ENCODE assay signal across 20 mouse cellular contexts in genomic region chrX:59485426-59485825, GRCm38 (mm10).
DNase-seq lines count a peak whose midpoint lies in the region; ATAC-seq and TF ChIP-seq lines count a peak whose summit lies in the region.
"Had no signal": no experiment of that assay in that cellular context is flagged by ENCODE, and none has a peak within 500 bp of the region (broad histone marks: within the 10 kb centered on the region; RNA-seq: fewer than 3 reads in every experiment).

No protein-coding gene starts in this region.

- WGBS in hindbrain, postnatal 0 days, result 56% methylated on average over 2 of the region's 2 CpGs
- WGBS in hindbrain, embryonic 11.5 days, result 62% methylated on average over 2 of the region's 2 CpGs

- H3K36me3 ChIP-seq in hindbrain, postnatal 0 days (ENCODE audit: insufficient read depth, low read length), result no peaks in the 10 kb centered on the region
- no peaks in the 10 kb centered on the region for H3K36me3 ChIP-seq in hindbrain, embryonic 11.5 days (ENCODE audit: control insufficient read depth, insufficient read depth, low read length)
- H3K36me3 ChIP-seq: G1E had no signal

- H3K27me3 ChIP-seq in hindbrain, postnatal 0 days (ENCODE audit: insufficient read depth, low read length), result no peaks in the 10 kb centered on the region
- no peaks in the 10 kb centered on the region for H3K27me3 ChIP-seq in hindbrain, embryonic 11.5 days (ENCODE audit: control insufficient read depth, insufficient read depth, low read length)
- H3K27me3 ChIP-seq: CH12.LX had no signal

- no peaks in the 10 kb centered on the region for H3K9me3 ChIP-seq in hindbrain, postnatal 0 days (ENCODE audit: low read length)
- H3K9me3 ChIP-seq in hindbrain, embryonic 11.5 days (ENCODE audit: control insufficient read depth, low read length), result no peaks in the 10 kb centered on the region
- H3K9me3 ChIP-seq: G1E had no signal

- no peak overlapping the region for H3K9ac ChIP-seq in hindbrain, postnatal 0 days (replicated peaks; ENCODE audit: low read length)
- H3K9ac ChIP-seq in hindbrain, embryonic 11.5 days (ENCODE audit: low read depth, low read length), result no peak overlapping the region

- peak; percentile 59 to 67 for DNase-seq in cerebellum, postnatal 10 days
- DNase-seq in cerebellum, adult 8-10 months, result no peak
- DNase-seq in cerebellum, postnatal 14 days, result peak; percentile 57
- DNase-seq in cerebellum, adult 11-12 months, result no peak
- DNase-seq in hindbrain, postnatal 0 days (ENCODE audit: low spot score), result peak; percentile 17
- DNase-seq in hindbrain, embryonic 11.5 days (ENCODE audit: low spot score), result no peak
- DNase-seq: adrenal gland, adult 2 months; adrenal gland, adult 8-10 months; adrenal gland, postnatal 10 days; adrenal gland, postnatal 14 days; adrenal gland, postnatal 25 days; adrenal gland, postnatal 36 days; B cell, adult 2 months; cerebellum, adult 11 months; cerebellum, adult 18-20 months had no signal

- H3K4me3 ChIP-seq in hindbrain, postnatal 0 days (ENCODE audit: low read length), result no peak overlapping the region
- no peak overlapping the region for H3K4me3 ChIP-seq in hindbrain, embryonic 11.5 days (ENCODE audit: low read depth, low read length)

- no peak for ATAC-seq in hindbrain, postnatal 0 days
- no peak for ATAC-seq in hindbrain, embryonic 11.5 days (ENCODE audit: low FRiP score)
- ATAC-seq: activated CD4-positive, CD25-positive, alpha-beta regulatory T cell, adult 4 months; CD4-positive, CD25-positive, alpha-beta regulatory T cell, adult 4 months; Patski had no signal

- no peaks in the 10 kb centered on the region for H3K4me1 ChIP-seq in hindbrain, postnatal 0 days (ENCODE audit: insufficient read depth, low read length)
- H3K4me1 ChIP-seq in hindbrain, embryonic 11.5 days (replicated peaks; ENCODE audit: control insufficient read depth, insufficient read depth, low read length), result no peaks in the 10 kb centered on the region

- no peak for TF ChIP-seq CTCF in hindbrain, postnatal 0 days (IDR thresholded peaks at IDR 0.05; ENCODE audit: low read depth)

- H3K27ac ChIP-seq in hindbrain, postnatal 0 days, result no peak overlapping the region
- no peak overlapping the region for H3K27ac ChIP-seq in hindbrain, embryonic 11.5 days (ENCODE audit: low read depth, low read length)

- no peak overlapping the region for H3K4me2 ChIP-seq in hindbrain, postnatal 0 days (ENCODE audit: low read depth, low read length)
- no peak overlapping the region for H3K4me2 ChIP-seq in hindbrain, embryonic 11.5 days (replicated peaks; ENCODE audit: low read depth, low read length)

Comparison
In these comparisons a context has a peak if more than half of its experiments do, and no peak if none do; other contexts are left out.
1. DNase-seq: peak in cerebellum, postnatal 10 days (2 of 2), cerebellum, postnatal 14 days (2 of 2) and hindbrain, postnatal 0 days (single experiment); none in cerebellum, adult 8-10 months (single experiment), cerebellum, adult 11-12 months (single experiment) and hindbrain, embryonic 11.5 days (single experiment).